Mouse (Mus musculus) spleen, postnatal 36 days (tissue): ENCODE data around the gene Dach1.

ENCODE experiments used
- DNase-seq, 2 experiments: peaks; one replicate each; pipeline ENCODE4 v3.0.0; 2022; ENCODE audit warnings: low spot score in 2 of 2, mixed read lengths in 1 of 2

Dach1 gene

DNA sequence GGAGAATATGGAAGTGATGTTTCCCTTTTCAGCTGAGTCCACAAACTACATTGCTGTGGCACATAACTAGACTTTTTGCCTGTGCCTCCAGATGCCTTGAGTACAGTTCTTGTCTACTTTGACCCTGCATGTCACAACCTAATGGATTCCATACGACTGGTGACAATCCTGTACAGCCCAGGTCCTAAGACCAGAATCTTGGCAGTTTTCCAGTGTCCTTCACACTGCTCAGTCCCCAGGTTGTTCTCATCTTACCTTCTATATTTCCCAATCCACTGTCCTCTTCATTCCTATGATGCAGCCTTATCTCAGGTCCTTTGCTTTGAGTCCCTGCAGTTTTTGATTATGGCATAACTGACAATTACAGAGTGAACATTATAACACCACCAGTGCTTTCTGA, 131.0 kb downstream of the Dach1 start:
- DNase-seq = no peak

DNA sequence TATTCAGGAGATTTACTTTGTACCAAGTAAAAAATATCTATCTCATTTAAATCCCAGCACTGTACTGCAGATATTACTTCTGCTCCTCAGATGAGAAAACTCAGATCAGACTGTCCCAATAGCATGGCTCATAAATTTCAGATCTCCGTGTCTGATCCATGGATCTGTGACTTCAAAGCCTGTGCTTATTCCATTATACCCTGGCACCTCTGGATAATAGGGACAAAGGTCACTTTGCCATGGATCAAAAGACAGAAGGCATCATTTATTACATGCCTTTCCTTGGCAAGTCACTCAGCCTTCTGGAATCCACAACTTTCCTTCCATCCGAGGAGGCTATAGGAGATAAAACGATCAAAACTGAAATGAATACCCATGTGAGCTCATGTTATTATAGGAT, 132.4 kb downstream of the Dach1 start:
- DNase-seq = no peak

DNA sequence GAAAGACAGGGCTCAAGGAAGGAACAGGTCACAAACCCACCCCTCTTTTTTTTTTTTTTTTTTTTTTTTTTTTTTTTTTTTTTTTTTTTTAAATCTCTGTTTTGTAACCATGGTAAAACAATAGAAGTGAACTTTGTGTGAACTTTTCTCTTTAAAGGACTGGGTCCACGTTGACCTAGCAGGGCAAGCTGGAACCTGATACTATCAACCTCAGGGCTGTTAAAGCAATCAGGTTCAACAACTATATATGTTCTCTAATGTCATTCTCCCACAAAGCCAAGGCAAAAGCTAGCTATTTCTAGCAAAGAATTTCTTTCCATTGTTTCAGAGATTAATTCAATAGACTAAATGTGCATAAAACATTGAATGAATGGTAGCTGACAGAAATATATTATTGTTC, 134.3 kb downstream of the Dach1 start:
- no peak for DNase-seq

DNA sequence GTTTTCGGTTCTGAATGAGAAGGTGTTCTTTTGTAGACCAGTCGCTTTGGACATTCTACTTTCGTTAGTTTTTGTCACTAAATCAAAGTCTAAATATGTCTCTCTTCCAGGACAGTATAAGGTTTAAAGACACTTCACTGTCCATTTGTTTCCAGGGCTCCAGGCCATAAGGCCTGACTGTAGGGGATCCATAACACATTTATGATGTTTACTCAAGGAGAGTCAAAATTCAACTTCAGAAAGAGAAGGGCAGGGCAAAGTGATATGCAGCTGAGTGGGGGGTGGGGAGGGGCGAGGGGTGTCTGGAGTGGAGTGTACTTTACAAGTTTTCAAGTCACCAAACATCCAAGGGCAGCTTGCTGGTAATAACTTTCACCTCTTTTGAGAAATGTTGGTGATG, 146.0 kb downstream of the Dach1 start:
- DNase-seq = no peak

DNA sequence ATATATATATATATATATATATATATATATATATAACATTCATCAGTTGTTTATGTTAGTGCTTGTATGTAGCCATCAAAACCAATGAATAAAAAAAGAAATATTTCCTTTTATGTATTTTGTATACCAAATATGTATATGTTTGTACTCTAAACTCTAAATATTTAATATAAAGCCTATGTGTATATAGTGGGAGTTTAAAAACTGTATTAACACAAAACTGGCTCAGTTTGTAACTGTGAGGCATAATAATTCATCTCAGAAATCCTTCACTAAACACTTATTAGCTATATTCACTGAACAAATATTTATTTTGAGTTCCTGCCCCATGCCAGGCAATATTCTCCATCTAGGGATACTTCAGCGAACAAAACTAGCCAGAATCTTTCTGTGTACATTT, 155.5 kb downstream of the Dach1 start:
- no peak for DNase-seq

DNA sequence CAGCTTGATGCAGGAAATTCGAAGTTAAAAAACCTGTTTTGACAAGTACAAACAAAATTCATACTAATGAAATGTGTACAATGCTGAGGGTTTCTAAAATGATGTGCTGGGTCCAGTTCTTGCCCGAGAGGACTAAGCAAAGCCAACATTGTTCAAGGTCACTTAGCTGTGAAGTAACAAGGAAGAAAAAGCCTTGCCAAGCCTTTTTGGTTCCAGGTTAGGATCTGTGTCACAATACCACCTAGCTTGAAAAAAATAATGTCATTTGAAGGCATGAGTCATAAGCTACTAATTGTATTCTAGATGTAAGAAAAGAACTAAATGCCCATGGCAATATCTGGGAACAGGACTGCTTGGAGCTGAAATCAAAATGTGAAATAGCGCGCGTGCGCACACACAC, 161.1 kb downstream of the Dach1 start:
- DNase-seq = no peak

DNA sequence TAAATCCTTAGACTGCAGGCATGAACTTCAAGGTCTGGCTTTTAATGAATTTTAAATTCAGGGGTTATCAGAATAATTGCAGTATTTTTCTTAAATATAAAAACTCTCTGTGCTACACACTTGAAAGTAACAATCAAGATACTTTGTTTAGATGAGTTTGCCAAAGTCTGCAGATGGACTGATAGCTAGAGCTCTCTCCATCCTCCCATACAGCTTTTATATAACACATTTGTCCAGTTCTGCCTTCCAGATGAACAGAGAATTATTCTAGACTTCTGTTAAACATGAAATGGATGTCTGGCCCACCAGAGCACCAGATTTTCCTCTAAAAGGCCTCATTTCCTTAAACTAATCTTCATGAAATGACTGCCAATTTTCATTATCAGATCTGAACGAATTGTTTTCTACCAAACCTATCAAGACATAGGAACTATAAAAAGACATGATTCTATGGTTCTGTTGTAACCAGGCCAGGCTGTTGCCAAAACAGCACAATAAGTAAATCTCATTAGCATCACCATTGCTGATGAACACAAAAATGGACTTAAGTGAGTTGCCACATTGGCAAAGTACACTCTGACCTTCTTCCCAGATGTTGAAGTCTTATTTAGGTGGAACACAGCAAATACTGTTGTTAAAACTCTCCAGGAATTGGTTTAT, 167.4 kb downstream of the Dach1 start:
- DNase-seq = no peak

DNA sequence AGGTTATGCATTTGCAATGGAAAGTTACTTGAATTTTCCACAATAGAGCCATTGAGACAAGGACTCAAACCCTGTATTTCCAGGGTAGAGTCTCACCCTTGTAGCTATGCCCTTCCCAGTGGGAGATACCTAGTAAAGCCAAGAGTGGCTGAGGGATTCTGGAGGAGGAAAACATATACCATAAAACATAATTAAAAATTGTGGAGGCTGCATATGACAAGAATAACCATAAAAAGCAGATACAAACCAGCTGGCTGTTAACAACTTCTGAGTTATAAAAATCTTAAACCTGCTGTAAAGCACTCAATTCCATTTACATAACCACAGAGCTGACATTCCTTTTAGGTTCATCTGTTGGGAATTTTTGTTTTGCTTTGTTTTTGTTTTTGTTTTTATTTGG, 171.0 kb downstream of the Dach1 start:
- DNase-seq = no peak

DNA sequence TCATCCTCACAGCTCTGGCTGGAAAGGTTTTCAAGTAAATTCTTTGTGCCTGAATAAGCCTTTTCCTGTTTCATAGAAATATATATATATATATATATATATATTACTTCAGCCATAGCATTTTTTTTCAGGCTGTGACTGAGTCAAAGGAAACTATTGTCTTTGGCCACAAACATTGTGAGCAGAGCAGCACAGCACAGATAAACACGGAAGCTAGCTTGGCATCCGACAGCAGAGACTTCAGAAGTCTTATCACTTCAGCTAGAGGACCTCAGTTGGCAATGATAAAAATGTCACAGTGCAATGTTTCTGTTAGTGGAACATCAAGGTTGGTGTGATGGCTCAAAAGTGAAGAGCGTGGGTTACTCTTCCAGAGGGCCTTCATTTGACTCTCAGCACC, 186.3 kb downstream of the Dach1 start:
- no peak for DNase-seq

DNA sequence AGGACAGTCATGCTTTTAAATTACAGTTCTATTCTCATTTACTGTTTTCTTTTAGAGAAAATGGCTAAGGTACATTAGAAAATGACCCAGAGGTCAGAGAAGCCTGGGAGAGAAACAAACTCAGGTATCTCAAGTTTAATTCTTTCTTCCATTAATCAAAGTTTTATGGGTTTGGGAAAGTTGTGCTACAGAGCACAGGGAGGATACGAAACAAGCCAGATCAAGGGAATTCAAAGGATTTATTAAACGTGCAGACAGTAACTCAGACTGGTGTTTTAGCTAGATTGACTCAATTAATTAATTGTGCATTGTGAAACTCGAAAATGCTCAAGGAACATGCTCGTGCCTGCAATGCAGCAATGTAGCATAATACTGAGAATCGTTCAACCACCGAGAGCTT, 186.9 kb downstream of the Dach1 start:
- no peak for DNase-seq

DNA sequence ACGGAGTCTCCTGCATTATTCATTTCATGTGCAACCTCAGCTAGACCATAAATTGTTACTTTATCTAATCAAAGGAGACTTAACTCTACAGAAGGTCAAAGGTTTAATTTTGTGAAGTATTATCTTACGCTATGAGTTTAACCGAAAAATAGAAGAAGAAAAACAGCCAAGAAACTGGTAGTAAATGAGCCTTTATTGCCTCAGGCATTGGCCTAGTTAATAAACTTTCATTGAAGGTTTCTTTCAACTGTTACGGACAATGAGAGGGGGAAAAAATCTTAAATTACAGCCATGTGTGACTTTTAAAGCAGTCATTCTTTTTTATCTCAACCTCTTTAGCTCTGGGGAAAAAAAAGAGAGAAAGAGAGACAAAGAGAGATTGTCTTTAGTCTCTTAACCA, 188.7 kb downstream of the Dach1 start:
- no peak for DNase-seq

DNA sequence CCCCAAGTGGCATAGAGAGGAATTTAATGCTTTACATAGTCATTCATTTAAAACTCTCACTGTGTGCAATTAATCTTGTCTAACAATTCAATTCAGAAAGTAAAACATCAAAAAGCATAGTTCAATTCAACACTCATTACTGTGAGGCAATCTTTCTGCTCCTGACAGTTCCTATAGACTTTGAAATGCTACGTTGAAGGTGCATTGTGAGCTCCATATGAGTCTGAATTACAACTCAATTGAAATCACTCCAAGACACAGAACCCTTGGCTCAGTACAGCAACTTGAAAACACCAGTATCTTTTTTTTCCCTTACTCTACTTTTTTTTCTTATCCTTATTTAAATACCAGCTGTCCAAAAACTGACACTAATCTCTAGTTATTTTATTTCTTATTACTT, 193.5 kb downstream of the Dach1 start:
- DNase-seq = no peak

DNA sequence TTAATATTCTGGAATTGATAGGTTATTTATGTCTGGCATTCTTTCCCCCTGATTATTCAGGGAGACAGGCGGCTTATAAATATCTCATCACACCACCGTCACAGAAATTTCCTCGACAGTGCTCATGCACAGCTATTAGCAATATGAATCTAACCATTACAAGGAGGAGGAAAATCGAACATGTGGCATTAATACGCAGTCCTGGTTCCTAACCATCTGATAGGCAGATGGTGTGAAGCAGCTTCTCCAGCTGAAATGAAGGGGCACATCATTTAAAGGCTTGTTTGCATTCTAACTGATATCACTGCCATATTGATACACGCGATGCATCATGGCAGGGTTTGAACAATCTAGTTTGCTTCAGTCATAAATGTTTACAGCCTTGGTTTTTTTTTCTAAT, 194.1 kb downstream of the Dach1 start:
- no peak for DNase-seq

DNA sequence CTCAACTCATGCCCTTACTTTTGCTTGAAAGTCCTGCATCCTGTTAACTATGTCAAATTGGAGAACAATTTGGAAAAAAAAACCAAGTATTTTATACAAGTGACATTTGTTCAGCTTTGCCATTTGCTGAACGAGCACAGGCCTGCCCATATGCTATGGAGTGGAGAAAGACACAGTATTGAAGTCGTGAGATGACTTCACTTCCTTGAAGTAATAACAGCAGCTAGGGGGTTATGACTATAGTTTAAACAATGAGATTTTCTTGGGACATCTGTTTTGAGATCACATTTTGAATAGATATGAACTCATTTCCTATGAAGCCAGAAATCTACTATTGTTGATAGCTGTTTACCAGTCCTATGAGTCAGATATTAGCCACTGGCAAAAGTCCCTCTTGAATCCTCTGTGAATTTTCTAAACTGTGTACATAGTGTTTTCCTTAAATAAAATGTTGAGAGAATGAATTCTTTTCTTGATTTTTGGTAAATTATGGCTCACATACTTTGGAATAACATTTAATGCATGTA, 205.0 kb downstream of the Dach1 start:
- no peak for DNase-seq

DNA sequence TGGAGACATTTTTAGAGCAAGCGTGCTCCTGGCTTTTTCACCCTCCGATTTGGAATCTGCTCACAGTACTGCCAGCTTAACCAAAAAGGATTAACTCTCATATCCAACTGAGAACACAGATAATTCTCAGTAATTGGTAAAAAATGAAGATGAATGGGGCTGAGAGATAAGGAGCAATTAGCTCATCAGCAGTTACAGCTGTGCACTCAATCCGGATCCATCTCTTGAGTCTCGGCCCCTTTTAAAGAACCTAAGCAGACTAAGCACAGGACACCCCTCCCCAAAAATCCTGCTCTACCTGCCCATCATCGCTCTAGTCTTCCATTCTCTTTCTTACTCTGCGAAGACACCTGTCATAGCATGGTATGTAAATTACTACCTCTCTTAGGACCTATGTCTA, 205.9 kb downstream of the Dach1 start:
- no peak for DNase-seq

DNA sequence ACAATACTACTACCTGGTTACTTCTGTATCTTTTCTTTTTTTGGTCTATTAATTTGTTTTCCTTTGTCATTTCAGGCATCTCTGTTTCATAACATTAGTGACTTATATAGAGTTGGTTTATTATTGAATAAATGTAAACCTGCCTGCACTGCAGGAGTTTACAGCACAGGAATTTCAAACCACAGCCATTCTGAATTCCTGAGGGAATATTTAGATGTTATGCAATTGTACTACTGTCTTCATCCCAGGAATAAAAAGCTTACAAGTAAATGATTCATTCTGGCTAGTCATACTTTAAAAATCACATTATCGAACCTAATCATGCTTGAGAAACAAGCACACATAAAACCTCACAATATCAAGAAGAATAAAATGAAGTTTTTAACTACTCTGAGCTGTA, 213.2 kb downstream of the Dach1 start:
- DNase-seq = no peak

DNA sequence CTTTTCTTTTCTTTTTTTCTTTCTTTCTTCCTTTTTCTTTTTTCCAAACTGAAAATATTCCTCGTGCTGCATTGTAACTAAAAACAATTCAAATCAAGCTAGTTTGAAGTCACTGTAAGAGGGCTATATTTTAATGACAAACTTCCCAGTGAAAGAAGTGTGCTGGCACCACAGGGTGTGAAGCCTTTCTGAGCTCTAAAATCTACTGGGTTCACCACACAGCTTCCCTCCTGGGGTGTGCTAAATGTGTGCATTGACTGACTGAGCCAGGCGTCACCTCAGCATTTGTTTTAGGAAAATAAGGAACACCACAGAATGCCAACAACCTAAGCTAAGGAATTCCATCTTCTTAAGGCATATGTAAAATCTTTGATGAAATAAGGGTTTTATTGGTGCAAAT, 224.1 kb downstream of the Dach1 start:
- no peak for DNase-seq

DNA sequence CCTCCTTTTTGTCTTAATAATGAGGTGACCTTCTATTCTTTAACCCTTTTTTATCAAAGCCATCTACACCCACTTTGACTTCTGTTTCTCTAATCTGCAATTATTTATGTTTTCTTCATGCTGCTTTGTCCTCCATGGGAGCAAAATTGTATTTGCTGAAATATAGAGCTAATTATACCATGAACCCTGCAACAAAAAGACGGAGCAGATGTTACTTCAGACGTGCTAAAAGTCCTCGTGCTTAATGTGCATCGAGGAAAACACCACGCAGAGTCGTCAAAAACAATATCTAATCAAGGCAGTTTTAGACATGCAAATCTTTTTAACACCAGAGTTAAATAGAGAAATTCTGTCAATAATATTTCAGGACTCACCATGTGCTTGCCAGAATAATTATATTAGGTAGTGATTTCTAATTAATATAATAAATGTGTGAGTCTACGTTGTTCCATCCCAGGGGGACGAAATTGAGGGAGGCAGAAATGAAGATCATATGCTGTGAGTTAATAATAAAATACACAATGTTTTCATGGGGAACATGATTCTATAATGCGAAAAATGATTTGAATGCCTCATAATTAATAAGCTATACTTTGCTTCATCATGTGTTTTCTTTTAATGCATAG, 224.8 kb downstream of the Dach1 start:
- no peak for DNase-seq

DNA sequence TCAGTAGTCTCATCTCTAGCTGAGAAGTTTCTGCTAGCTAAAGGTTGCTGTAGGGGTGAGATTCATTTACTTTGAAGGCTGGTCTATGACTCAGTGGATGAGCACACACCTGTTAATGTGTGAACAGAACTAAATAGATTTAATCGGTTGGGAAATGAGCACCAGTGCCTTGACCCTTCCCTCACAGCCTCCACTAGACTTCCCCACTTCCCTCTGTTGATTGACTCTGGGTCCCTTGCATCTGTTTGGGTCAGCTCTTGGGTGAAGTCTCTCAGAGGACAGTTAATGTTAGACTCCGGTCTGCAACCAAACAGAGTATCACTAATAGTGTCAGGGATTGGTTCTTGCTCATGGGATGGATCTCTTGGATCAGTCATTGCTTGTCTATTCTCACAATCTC, 227.2 kb downstream of the Dach1 start:
- DNase-seq = no peak

DNA sequence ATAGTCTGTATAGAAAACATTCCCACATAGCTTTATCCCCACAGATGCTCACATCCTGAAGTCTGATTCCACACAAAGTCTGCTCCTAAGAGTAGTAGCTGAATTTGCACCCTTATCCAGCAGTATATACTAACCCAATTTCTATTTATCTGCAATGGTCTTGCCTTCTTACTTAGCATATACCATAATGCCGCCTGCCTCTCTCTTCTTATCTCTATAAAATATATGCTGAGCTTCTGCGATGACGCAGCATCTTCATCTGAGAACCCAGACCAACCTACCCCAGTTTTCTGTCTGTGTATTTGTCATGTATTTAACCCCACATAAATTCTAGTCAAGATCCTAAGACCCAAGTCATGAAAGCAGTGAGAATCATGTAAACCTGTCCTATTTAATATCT, 272.9 kb downstream of the Dach1 start:
- no peak for DNase-seq

DNA sequence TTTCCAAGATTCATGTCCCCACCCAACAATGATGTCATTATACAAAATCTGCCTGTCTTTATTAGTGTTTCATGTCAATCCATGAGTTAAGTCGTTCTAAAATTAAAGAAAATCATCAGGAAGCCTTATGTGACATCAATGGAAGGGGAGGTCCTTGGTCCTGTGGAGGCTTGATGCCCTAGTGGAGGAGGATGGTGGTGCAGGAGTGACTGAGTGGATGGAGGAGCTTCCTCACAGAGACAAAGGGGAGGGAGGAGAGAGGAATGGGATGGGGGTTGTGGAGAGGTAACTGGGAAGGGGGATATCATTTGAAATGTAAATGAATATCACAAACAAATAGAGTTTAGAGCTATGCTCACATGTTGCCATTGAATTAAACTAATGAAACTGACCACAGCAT, 287.6 kb downstream of the Dach1 start:
- no peak for DNase-seq

DNA sequence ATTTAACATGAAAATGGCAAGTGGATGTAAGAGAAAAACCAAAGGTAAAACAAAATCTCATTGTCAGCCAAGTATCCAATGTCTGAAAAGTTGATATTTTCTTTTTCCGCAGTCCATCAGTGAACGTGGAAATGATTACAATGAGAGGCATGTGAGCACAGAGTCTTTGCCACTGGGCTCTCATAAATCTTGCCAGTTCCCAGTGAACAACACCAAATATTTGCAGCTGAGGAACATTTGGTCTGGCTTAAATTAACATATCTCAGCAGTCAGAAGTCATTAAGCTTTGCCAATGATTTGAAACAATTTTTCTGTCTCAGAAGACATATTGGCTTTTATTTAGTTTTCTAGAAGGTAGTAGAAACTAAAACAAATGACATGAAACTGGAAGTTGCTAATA, 298.6 kb downstream of the Dach1 start:
- DNase-seq = no peak

DNA sequence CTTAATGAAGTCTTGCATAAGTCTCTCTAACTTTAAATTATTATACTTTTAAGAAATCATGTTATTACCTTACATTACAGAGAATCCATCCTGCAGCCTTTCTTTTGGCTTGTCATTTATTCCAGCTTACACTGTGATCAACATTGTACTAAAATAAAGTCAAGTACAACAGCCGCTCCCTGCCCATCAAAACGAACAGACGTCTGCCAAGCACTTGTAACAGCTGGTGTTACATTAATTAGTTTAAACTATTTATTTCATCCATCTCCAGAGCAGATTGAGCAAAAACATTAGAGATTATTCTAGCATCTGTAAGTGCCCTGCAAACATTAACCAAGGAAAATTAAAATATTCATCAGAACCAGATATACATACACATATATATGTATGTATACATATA, 311.2 kb downstream of the Dach1 start:
- DNase-seq = no peak

DNA sequence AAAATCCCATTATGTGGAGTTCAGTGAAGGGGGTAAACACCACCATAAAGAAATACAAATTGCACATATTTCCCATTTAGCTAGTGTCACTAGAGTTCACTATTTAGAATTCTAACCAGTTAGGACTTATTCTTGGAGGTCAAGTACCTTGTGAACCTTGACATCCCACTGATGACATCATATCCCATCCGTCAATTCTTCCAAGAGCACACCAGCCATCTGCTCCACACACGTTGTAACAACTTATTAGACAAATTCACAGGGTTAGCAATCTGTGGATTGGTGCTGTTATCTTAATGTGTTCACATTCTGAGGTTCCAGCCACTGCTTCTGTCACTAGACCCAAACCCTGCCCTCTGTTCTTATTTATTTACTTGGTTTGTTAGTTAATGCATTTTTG, 312.3 kb downstream of the Dach1 start:
- DNase-seq = no peak
